Mouse (Mus musculus) neural tube, embryonic 14.5 days (tissue): ENCODE measurements around the gene Cyct. TPM values are rescaled to one million over a fixed set of nuclear protein-coding genes. Genes with fewer than 3 reads are reported as not detected.

Source experiments
- ATAC-seq: fragments of 200-750 bp; cut with Nextera tagmentation; 2 replicates; pipeline ENCODE4 v1.8.0; 2017; ENCODE audit warnings: low read depth, mild to moderate bottlenecking, moderate TSS enrichment, moderate library complexity
- H3K27ac ChIP-seq: fragments of 300-500 bp; sonication (generic); 2 replicates; pipeline ENCODE4 v1.5.1; 2014; ENCODE audit warnings: low read depth, mild to moderate bottlenecking, control low read depth, low read length, moderate library complexity, mixed read lengths
- H3K27me3 ChIP-seq: fragments of 300-500 bp; sonication (generic); 2 replicates; pipeline ENCODE4 v1.6.1; 2014; ENCODE audit warnings: low read length; ENCODE audit not compliant: control insufficient read depth, insufficient read depth
- H3K36me3 ChIP-seq: fragments of 300-500 bp; sonication (generic); 2 replicates; pipeline ENCODE4 v1.6.1; 2014; ENCODE audit warnings: low read length, mixed read lengths; ENCODE audit not compliant: control insufficient read depth, insufficient read depth
- H3K4me1 ChIP-seq: fragments of 300-500 bp; sonication (generic); 2 replicates; pipeline ENCODE4 v1.6.1; 2014; ENCODE audit warnings: low read length; ENCODE audit not compliant: control insufficient read depth, insufficient read depth
- H3K4me2 ChIP-seq: fragments of 300-500 bp; sonication (generic); 2 replicates; pipeline ENCODE4 v1.6.1; 2014; ENCODE audit warnings: mild to moderate bottlenecking, low read depth, low read length, control low read depth
- H3K4me3 ChIP-seq: fragments of 300-500 bp; sonication (generic); 2 replicates; pipeline ENCODE4 v1.5.1; 2014; ENCODE audit warnings: low read depth, low read length, control low read depth, mixed read lengths
- H3K9ac ChIP-seq: fragments of 300-500 bp; sonication (generic); replicated peaks from 2 replicates; pipeline ENCODE4 v1.6.1; 2014; ENCODE audit warnings: low read depth, mild to moderate bottlenecking, control low read depth, low read length, mixed read lengths
- H3K9me3 ChIP-seq: fragments of 300-500 bp; sonication (generic); 2 replicates; pipeline ENCODE4 v1.6.1; 2016; ENCODE audit warnings: low read length; ENCODE audit not compliant: control insufficient read depth
- WGBS: fragments of 180-500 bp; shearing (Covaris S2); extraction: QIAGEN DNeasy Blood & Tissue Kit; methylation state at CpG from one replicate; pipeline ENCODE4 v1.1.7; 2014; 5-methylcytosine and 5-hydroxymethylcytosine counted together
- microRNA-seq: library from miRNA; unstranded; fragments of <30 nt; microRNA quantifications from one replicate; pipeline ENCODE4, GENCODE M21; 2016
- polyA plus RNA-seq: library from polyadenylated mRNA; unstranded; fragments of >200 nt; fragmentation: Nextera tagmentation; extraction: Ambion mirVana; gene quantifications from 2 replicates; pipeline ENCODE4 v1.2.1, GENCODE M21; 2014

Cyct gene
- polyA plus RNA-seq, 1 experiment from 2014 or later, result not detected

DNA sequence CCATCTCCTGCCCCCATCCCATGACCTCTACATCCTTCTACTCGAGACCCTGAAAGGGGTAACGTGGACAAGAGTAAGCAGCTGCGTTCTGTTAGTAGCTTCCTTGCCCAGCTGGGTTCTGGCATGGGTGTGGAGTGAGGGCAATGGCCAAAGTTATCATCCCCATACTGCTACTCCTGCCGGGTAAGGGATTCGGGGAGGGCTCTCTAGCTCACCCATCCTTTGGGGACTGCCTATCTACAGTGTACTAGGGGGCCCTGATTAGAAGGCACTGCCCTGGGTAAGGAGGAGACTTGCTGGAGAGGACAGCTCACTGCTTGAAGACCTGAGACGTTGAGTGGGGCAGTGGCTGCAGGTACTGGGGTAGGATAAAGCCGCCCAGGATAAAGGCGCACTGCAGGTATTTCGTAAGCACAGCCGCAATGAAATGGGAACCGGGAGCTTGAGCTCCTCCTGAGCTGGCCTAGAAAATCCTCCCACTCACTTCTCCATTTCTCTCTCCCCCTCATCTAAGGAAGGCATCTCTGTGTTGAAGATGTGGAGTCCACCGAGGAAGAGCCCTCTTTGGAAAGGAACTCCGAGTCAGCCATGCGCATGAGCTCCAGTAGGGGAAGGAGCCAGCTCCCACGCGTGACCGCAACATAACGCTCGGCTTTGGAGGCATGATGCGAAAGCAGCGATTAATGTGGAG, 36.9 kb downstream of the Cyct start:
- H3K4me3 ChIP-seq, result no peak overlapping the region
- WGBS, result 92% methylated on average over 21 of the region's 21 CpGs
- H3K9me3 ChIP-seq, result no peaks in the 10 kb centered on the region
- no peak overlapping the region for H3K9ac ChIP-seq
- H3K4me2 ChIP-seq, result no peak overlapping the region
- ATAC-seq, result no peak
- H3K27ac ChIP-seq, result no peak overlapping the region
- no peaks in the 10 kb centered on the region for H3K4me1 ChIP-seq
- no peaks in the 10 kb centered on the region for H3K36me3 ChIP-seq
- H3K27me3 ChIP-seq, result no peaks in the 10 kb centered on the region

DNA sequence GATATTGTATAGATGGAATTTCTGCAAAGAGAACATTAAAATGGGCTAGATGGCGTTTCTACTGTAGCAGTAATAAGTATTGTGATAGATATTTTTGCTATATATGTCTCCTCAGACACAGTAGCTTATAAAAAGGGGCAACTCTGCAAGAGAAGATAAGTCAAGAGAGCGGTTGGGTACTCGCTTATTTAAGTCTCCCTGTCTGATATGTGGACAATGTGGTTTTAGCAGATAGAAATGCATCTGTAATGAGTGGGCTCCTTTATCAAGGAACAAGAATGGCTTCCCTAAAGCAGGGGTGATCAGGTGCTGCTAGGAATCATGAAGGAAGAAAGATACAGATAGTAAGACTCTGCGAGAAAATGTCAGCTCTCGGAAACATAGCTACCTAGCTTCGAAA, 39.9 kb downstream of the Cyct start:
- Histone ChIP-seq H3K27ac (no peak overlapping the region), H3K4me3 (no peak overlapping the region), H3K4me2 (no peak overlapping the region), H3K4me1 (no peaks in the 10 kb centered on the region), H3K9me3 (no peaks in the 10 kb centered on the region), H3K27me3 (no peaks in the 10 kb centered on the region), H3K9ac (no peak overlapping the region), H3K36me3 (no peaks in the 10 kb centered on the region)
- 87% methylated on average over 6 of the region's 6 CpGs for WGBS
- no peak for ATAC-seq

- Histone ChIP-seq H3K4me3 (no peak overlapping the region), H3K4me1 (no peaks in the 10 kb centered on the region), H3K9me3 (no peaks in the 10 kb centered on the region), H3K9ac (no peak overlapping the region), H3K4me2 (no peak overlapping the region), H3K27me3 (no peaks in the 10 kb centered on the region), H3K36me3 (no peaks in the 10 kb centered on the region), H3K27ac (no peak overlapping the region)
- 93% methylated on average over 6 of the region's 6 CpGs for WGBS
- ATAC-seq, result no peak
These were observed 41.0 kb downstream of the Cyct start for GRCm38 (mm10) chr2:76319231-76319630.

Small RNA genes lying within 50 kb of the gene (microRNA-seq; reads per million reads assigned to microRNA genes)
- not detected for gene Gm44337

Other genes with a start within 250 kb of the Cyct start
- 3.3 and 4.5 TPM in 2 replicates for gene Pde11a, start 21.7 kb downstream of the Cyct start, polyA plus RNA-seq
- gene Rbm45, start 9.5 kb upstream of the Cyct start, polyA plus RNA-seq, result 15.4 and 17.8 TPM in 2 replicates
- gene Osbpl6, start 46.1 kb upstream of the Cyct start, polyA plus RNA-seq, result 42.5 and 49.4 TPM in 2 replicates